Mouse (Mus musculus) limb, embryonic 11.5 days (tissue): Measurements from ENCODE around the gene Mpig6b. TPM values are rescaled to one million over a fixed set of nuclear protein-coding genes. Genes with fewer than 3 reads are reported as not detected.

Experiments
- ATAC-seq: fragments of 200-750 bp; cut with Nextera tagmentation; 2 replicates; pipeline ENCODE4 v1.8.0; 2017; ENCODE audit warnings: low read depth; ENCODE audit not compliant: insufficient number of reproducible peaks, low FRiP score, low TSS enrichment
- DNase-seq: peaks from one replicate; pipeline ENCODE4 v3.0.0-alpha.2; 2015; ENCODE audit warnings: low spot score
- H3K27ac ChIP-seq: fragments of 300-500 bp; sonication (generic); replicated peaks from 2 replicates; pipeline ENCODE4 v1.5.1; 2014; ENCODE audit warnings: low read depth, mild to moderate bottlenecking, low read length
- H3K27me3 ChIP-seq: fragments of 300-500 bp; sonication (generic); 2 replicates; pipeline ENCODE4 v1.6.1; 2014; ENCODE audit warnings: mild to moderate bottlenecking, low read length, mixed read lengths; ENCODE audit not compliant: control insufficient read depth, insufficient read depth
- H3K36me3 ChIP-seq: fragments of 300-500 bp; sonication (generic); 2 replicates; pipeline ENCODE4 v1.6.1; 2014; ENCODE audit warnings: mild to moderate bottlenecking, low read length, moderate library complexity, mixed read lengths; ENCODE audit not compliant: control insufficient read depth, insufficient read depth
- H3K4me1 ChIP-seq: fragments of 300-500 bp; sonication (generic); 2 replicates; pipeline ENCODE4 v1.6.1; 2014; ENCODE audit warnings: low read length, mixed read lengths; ENCODE audit not compliant: control insufficient read depth, insufficient read depth
- H3K4me2 ChIP-seq: fragments of 300-500 bp; sonication (generic); 2 replicates; pipeline ENCODE4 v1.6.1; 2014; ENCODE audit warnings: low read depth, mild to moderate bottlenecking, moderate library complexity; ENCODE audit not compliant: severe bottlenecking
- H3K4me3 ChIP-seq: fragments of 300-500 bp; sonication (generic); 2 replicates; pipeline ENCODE4 v1.5.1; 2014; ENCODE audit warnings: low read depth, low read length
- H3K9ac ChIP-seq: fragments of 300-500 bp; sonication (generic); 2 replicates; pipeline ENCODE4 v1.6.1; 2014; ENCODE audit warnings: mild to moderate bottlenecking, low read length
- H3K9me3 ChIP-seq: fragments of 300-500 bp; sonication (generic); 2 replicates; pipeline ENCODE4 v1.6.1; 2016; ENCODE audit warnings: low read length; ENCODE audit not compliant: control insufficient read depth
- WGBS: fragments of 180-500 bp; shearing (Covaris S2); extraction: QIAGEN DNeasy Blood & Tissue Kit; methylation state at CpG from one replicate; pipeline ENCODE4 v1.1.7; 2014; 5-methylcytosine and 5-hydroxymethylcytosine counted together
- polyA plus RNA-seq: library from polyadenylated mRNA; unstranded; fragments of >200 nt; fragmentation: Nextera tagmentation; extraction: Ambion mirVana; gene quantifications from 2 replicates; pipeline ENCODE4 v1.2.1, GENCODE M21; 2014

Mpig6b gene
- polyA plus RNA-seq, 1 experiment from 2014 or later, result 1.2 TPM

- WGBS, result 83% methylated on average over 2 of the region's 2 CpGs
- Histone ChIP-seq H3K4me2 (no peak overlapping the region), H3K4me1 (peaks cover 8% of the 10 kb centered on the region), H3K27me3 (no peaks in the 10 kb centered on the region), H3K36me3 (no peaks in the 10 kb centered on the region), H3K9me3 (no peaks in the 10 kb centered on the region), H3K27ac (no peak overlapping the region), H3K9ac (no peak overlapping the region), H3K4me3 (no peak overlapping the region)
- no peak for DNase-seq
- ATAC-seq, result no peak
Measured at GRCm38 (mm10) chr17:35028315-35028714, 37.7 kb downstream of the Mpig6b start.

- 37% methylated on average over 13 of the region's 13 CpGs for whole genome bisulfite sequencing
- H3K4me1 ChIP-seq, result peaks cover 8% of the 10 kb centered on the region
- H3K4me3 ChIP-seq, result no peak within 1 kb of the TSS
- ATAC-seq (peak; percentile 42; the same call in 1 of the 2 replicates), DNase-seq (peak; percentile 43)
- H3K27ac ChIP-seq, result no peak within 1 kb of the TSS
- peak within 1 kb of the TSS; percentile 45; the same call in 1 of the 2 replicates for H3K9ac ChIP-seq
- no peaks in the 10 kb centered on the region for H3K27me3 ChIP-seq
- no peak within 1 kb of the TSS for H3K4me2 ChIP-seq
- no peaks in the 10 kb centered on the region for H3K36me3 ChIP-seq
- H3K9me3 ChIP-seq, result no peaks in the 10 kb centered on the region
Measured at GRCm38 (mm10) chr17:35027277-35028068, 38.5 kb downstream of the Mpig6b start, which contains the start of gene Sapcd1. Gene Sapcd1 (minus strand): TSS chr17:35028016.

GRCm38 (mm10) chr17:35026206-35026605 lies 39.8 kb downstream of the Mpig6b start:
- Histone ChIP-seq H3K27me3 (no peaks in the 10 kb centered on the region), H3K4me1 (peaks cover 10% of the 10 kb centered on the region), H3K9ac (no peak overlapping the region; the same call in 1 of the 2 replicates), H3K4me2 (no peak overlapping the region), H3K36me3 (no peaks in the 10 kb centered on the region), H3K27ac (no peak overlapping the region), H3K9me3 (no peaks in the 10 kb centered on the region), H3K4me3 (no peak overlapping the region)
- 84% methylated on average over 5 of the region's 5 CpGs for WGBS
- DNase-seq (no peak), ATAC-seq (no peak)

- H3K4me2 ChIP-seq, result no peak overlapping the region
- 68% methylated on average over 6 of the region's 10 CpGs for WGBS
- H3K4me1 ChIP-seq, result peaks cover 10% of the 10 kb centered on the region
- no peak overlapping the region for H3K27ac ChIP-seq
- ATAC-seq (no peak), DNase-seq (no peak)
- no peaks in the 10 kb centered on the region for H3K27me3 ChIP-seq
- H3K4me3 ChIP-seq, result no peak overlapping the region
- no peaks in the 10 kb centered on the region for H3K9me3 ChIP-seq
- no peak overlapping the region for H3K9ac ChIP-seq
- no peaks in the 10 kb centered on the region for H3K36me3 ChIP-seq
Measured at GRCm38 (mm10) chr17:35024691-35025488, 41.1 kb downstream of the Mpig6b start.

GRCm38 (mm10) chr17:35024261-35024660 lies 41.7 kb downstream of the Mpig6b start:
- no peaks in the 10 kb centered on the region for H3K36me3 ChIP-seq
- ATAC-seq (no peak), DNase-seq (no peak)
- no peak overlapping the region for H3K4me3 ChIP-seq
- H3K4me1 ChIP-seq, result peaks cover 6% of the 10 kb centered on the region
- H3K9ac ChIP-seq, result no peak overlapping the region
- H3K27me3 ChIP-seq, result no peaks in the 10 kb centered on the region
- no peak overlapping the region for H3K4me2 ChIP-seq
- 67% methylated on average over 13 of the region's 13 CpGs for WGBS
- H3K9me3 ChIP-seq, result no peaks in the 10 kb centered on the region
- no peak overlapping the region for H3K27ac ChIP-seq

- no peaks in the 10 kb centered on the region for H3K36me3 ChIP-seq
- WGBS, result 70% methylated on average over 4 of the region's 4 CpGs
- H3K27me3 ChIP-seq, result no peaks in the 10 kb centered on the region
- H3K27ac ChIP-seq, result no peak overlapping the region
- H3K4me1 ChIP-seq, result peaks cover 6% of the 10 kb centered on the region
- H3K4me2 ChIP-seq, result no peak overlapping the region
- DNase-seq, result no peak
- no peak overlapping the region for H3K9ac ChIP-seq
- no peak for ATAC-seq
- H3K4me3 ChIP-seq, result no peak overlapping the region
- H3K9me3 ChIP-seq, result no peaks in the 10 kb centered on the region
Measured at GRCm38 (mm10) chr17:35023756-35024155, 42.2 kb downstream of the Mpig6b start.

- Histone ChIP-seq H3K4me1 (peaks cover 6% of the 10 kb centered on the region), H3K9ac (no peak overlapping the region), H3K27me3 (no peaks in the 10 kb centered on the region), H3K27ac (no peak overlapping the region), H3K4me2 (no peak overlapping the region), H3K9me3 (no peaks in the 10 kb centered on the region), H3K36me3 (no peaks in the 10 kb centered on the region), H3K4me3 (no peak overlapping the region)
- DNase-seq (no peak), ATAC-seq (no peak)
- 81% methylated on average over 5 of the region's 5 CpGs for WGBS
Measured at GRCm38 (mm10) chr17:35023221-35023620, 42.8 kb downstream of the Mpig6b start.

- peaks cover 6% of the 10 kb centered on the region for H3K4me1 ChIP-seq
- H3K27me3 ChIP-seq, result no peaks in the 10 kb centered on the region
- DNase-seq (no peak), ATAC-seq (no peak)
- H3K36me3 ChIP-seq, result no peaks in the 10 kb centered on the region
- H3K9ac ChIP-seq, result no peak overlapping the region
- H3K4me2 ChIP-seq, result no peak overlapping the region
- WGBS, result 96% methylated on average over 8 of the region's 8 CpGs
- H3K27ac ChIP-seq, result no peak overlapping the region
- no peaks in the 10 kb centered on the region for H3K9me3 ChIP-seq
- H3K4me3 ChIP-seq, result no peak overlapping the region
Measured at GRCm38 (mm10) chr17:35022541-35023060, 43.4 kb downstream of the Mpig6b start.
